Mouse (Mus musculus) forebrain, embryonic 15.5 days (tissue): ENCODE measurements around the gene Bbc3. TPM values are rescaled to one million over a fixed set of nuclear protein-coding genes. Genes with fewer than 3 reads are reported as not detected.
A peak's percentile ranks its signal among the peaks of the same experiment; 100 is the strongest.
"Not testable (repeated sequence)": the region's sequence is repeated elsewhere in the genome, so short reads cannot be mapped to it uniquely, and the experiment has no call there.

Source experiments
- ATAC-seq: fragments of 200-750 bp; cut with Nextera tagmentation; replicated peaks from 2 replicates; pipeline ENCODE4 v1.8.0; 2017; ENCODE audit warnings: mild to moderate bottlenecking, moderate TSS enrichment, moderate library complexity
- H3K27ac ChIP-seq: fragments of 300-500 bp; sonication (generic); replicated peaks from 2 replicates; pipeline ENCODE4 v1.5.1; 2015; ENCODE audit warnings: mild to moderate bottlenecking, inconsistent platforms
- H3K27me3 ChIP-seq: fragments of 300-500 bp; sonication (generic); 2 replicates; pipeline ENCODE4 v1.6.1; 2015; ENCODE audit warnings: inconsistent platforms
- H3K36me3 ChIP-seq: fragments of 300-500 bp; sonication (generic); 2 replicates; pipeline ENCODE4 v1.6.1; 2015; ENCODE audit warnings: mild to moderate bottlenecking, inconsistent platforms
- H3K4me1 ChIP-seq: fragments of 300-500 bp; sonication (generic); 2 replicates; pipeline ENCODE4 v1.6.1; 2015; ENCODE audit warnings: inconsistent platforms
- H3K4me2 ChIP-seq: fragments of 300-500 bp; sonication (generic); replicated peaks from 2 replicates; pipeline ENCODE4 v1.6.1; 2015; ENCODE audit warnings: mild to moderate bottlenecking, inconsistent platforms
- H3K4me3 ChIP-seq: fragments of 300-500 bp; sonication (generic); 2 replicates; pipeline ENCODE4 v1.5.1; 2015; ENCODE audit warnings: mild to moderate bottlenecking, inconsistent platforms
- H3K9ac ChIP-seq: fragments of 300-500 bp; sonication (generic); replicated peaks from 2 replicates; pipeline ENCODE4 v1.6.1; 2015; ENCODE audit warnings: mild to moderate bottlenecking, inconsistent platforms
- H3K9me3 ChIP-seq: fragments of 300-500 bp; sonication (generic); 2 replicates; pipeline ENCODE4 v1.6.1; 2016; ENCODE audit warnings: inconsistent platforms
- WGBS: fragments of 180-500 bp; shearing (Covaris S2); methylation state at CpG from one replicate; pipeline ENCODE4 v1.1.7; 2015; ENCODE audit warnings: mixed read lengths; 5-methylcytosine and 5-hydroxymethylcytosine counted together
- polyA plus RNA-seq: library from polyadenylated mRNA; unstranded; fragments of >200 nt; fragmentation: Nextera tagmentation; extraction: Ambion mirVana; gene quantifications from 2 replicates; pipeline ENCODE4 v1.2.1, GENCODE M21; 2015

Gene Bbc3
- 16.7 and 18.5 TPM in 2 replicates for polyA plus RNA-seq

DNA sequence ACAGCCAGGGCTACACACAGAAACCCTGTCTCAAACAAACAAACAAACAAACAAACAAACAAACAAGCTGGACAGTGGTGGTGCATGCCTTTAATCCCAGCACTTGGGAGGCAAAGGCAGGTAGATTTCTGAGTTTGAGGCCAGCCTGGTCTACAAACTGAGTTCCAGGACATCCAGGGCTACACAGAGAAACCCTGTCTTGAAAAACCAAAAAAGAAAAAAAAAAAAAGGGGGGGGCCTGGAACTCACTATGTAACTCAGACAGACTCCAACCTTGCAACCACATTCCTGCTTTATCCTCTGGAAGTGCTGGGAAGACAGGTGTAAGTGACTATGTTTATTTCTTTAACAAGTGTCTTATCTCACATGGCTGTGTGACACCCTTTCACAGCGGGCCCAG lies at the start of gene Bbc3:
Gene Bbc3, plus strand, starts transcription at position 301 of the 400 bp plus-strand sequence.
- Histone ChIP-seq H3K4me1 (peaks cover 44% of the 10 kb centered on the region), H3K27ac (0 out of 2 replicates have a peak within 1 kb of the TSS, but pooled peaks have one; percentile 57), H3K4me3 (peak within 1 kb of the TSS; percentile 50), H3K27me3 (peaks cover 11% of the 10 kb centered on the region), H3K9ac (peak within 1 kb of the TSS; percentile 46), H3K4me2 (peak within 1 kb of the TSS; percentile 82)
- not testable (repeated sequence) for H3K9me3 ChIP-seq, ATAC-seq, H3K36me3 ChIP-seq
- 88% methylated on average over 1 of the region's 1 CpGs for WGBS

DNA sequence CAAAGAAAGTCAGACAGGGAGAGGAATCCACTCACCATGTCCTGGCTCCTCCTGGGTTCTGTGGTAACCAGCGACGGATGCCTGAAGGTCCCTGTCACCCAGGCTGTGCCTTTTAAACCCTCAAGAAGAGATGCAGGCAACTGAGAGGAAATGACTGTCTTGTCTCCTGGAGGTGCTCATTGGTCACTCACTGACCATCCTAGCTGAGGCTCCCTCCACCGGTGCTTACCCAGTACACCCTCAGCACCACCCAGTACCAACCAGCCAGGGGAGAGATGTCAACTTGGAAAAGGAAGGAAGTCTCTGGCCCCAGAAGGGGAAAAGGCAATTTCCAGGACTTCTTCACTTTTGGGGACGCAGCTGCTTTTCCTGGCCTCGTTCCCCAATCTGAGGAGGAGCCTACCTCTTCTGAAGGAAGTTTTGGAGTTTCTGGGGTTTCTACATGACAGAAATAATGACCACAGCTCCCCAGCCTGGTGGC lies 49.0 kb upstream of the Bbc3 start, which contains the start of gene C5ar1:
Gene C5ar1, minus strand, starts transcription at position 431 of the 481 bp plus-strand sequence.
- Histone ChIP-seq H3K4me3 (no peak within 1 kb of the TSS), H3K27ac (no peak within 1 kb of the TSS), H3K36me3 (no peaks in the 10 kb centered on the region), H3K9ac (no peak within 1 kb of the TSS), H3K4me2 (no peak within 1 kb of the TSS), H3K4me1 (no peaks in the 10 kb centered on the region), H3K27me3 (no peaks in the 10 kb centered on the region), H3K9me3 (no peaks in the 10 kb centered on the region)
- ATAC-seq, result no peak
- WGBS, result 91% methylated on average over 5 of the region's 5 CpGs

DNA sequence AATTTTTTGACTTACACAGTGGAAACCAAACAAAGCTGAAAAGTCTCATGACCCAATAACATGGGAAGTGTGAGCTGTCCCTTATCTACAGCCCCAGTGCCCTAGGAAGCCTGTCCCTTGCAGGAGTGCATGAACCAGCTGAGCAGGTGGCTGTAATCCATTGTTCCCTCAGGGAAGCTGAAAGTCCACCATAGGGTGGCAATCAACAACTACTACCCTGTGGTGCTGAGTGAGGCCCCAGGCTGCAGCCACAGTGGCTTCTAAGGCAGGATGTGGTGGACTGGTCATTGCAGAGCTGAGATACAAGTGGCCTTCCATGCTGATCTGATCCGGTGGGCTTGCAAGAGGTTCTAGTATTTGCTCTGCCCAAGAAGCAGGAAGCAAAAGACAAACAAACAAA lies 47.1 kb upstream of the Bbc3 start:
- Histone ChIP-seq H3K4me1 (no peaks in the 10 kb centered on the region), H3K4me2 (no peak overlapping the region), H3K27ac (no peak overlapping the region), H3K36me3 (no peaks in the 10 kb centered on the region), H3K4me3 (no peak overlapping the region), H3K9ac (no peak overlapping the region), H3K27me3 (no peaks in the 10 kb centered on the region), H3K9me3 (0 out of 2 replicates have a peak, but pooled peaks cover 4% of the 10 kb centered on the region)
- ATAC-seq, result no peak
- 82% methylated on average over 1 of the region's 1 CpGs for WGBS

GRCm38 (mm10) chr7:16263015-16263787 lies 45.0 kb upstream of the Bbc3 start:
- H3K4me2 ChIP-seq, result no peak overlapping the region
- ATAC-seq, result 0 out of 2 replicates have a peak, but pooled peaks have one; percentile 16
- H3K4me3 ChIP-seq, result no peak overlapping the region
- H3K4me1 ChIP-seq, result no peaks in the 10 kb centered on the region
- no peaks in the 10 kb centered on the region for H3K27me3 ChIP-seq
- no peak overlapping the region for H3K9ac ChIP-seq
- 0 out of 2 replicates have a peak, but pooled peaks cover 4% of the 10 kb centered on the region for H3K9me3 ChIP-seq
- H3K36me3 ChIP-seq, result no peaks in the 10 kb centered on the region
- 31% methylated on average over 8 of the region's 8 CpGs for WGBS
- H3K27ac ChIP-seq, result no peak overlapping the region

DNA sequence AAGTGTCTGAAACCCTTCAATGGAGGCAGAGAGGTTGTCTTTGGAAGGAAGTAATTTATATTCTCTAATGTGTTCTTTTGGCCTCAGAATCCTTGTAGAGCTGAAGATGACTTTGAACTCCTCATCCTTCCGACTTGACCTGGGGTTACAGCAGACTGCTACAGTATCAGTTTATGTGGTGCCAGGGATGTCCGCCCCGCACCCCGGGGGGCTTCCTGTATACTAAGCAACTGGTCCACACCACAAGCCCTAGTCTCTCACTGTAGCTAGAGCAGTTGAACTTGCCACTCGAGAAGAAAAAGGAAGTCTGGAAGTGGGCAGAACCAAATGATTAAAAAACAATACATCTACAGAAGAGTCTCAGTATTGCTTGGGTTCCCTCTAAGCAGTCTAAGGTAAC lies 44.4 kb upstream of the Bbc3 start:
- 82% methylated on average over 5 of the region's 5 CpGs for WGBS
- Histone ChIP-seq H3K4me2 (no peak overlapping the region), H3K27ac (no peak overlapping the region), H3K9ac (no peak overlapping the region), H3K9me3 (0 out of 2 replicates have a peak, but pooled peaks cover 4% of the 10 kb centered on the region), H3K4me3 (no peak overlapping the region), H3K27me3 (no peaks in the 10 kb centered on the region), H3K4me1 (no peaks in the 10 kb centered on the region), H3K36me3 (no peaks in the 10 kb centered on the region)
- no peak for ATAC-seq

GRCm38 (mm10) chr7:16265856-16266255 lies 42.3 kb upstream of the Bbc3 start:
- Histone ChIP-seq H3K9ac (no peak overlapping the region), H3K27me3 (no peaks in the 10 kb centered on the region), H3K36me3 (no peaks in the 10 kb centered on the region), H3K27ac (no peak overlapping the region), H3K4me1 (no peaks in the 10 kb centered on the region), H3K4me3 (no peak overlapping the region), H3K4me2 (no peak overlapping the region), H3K9me3 (0 out of 2 replicates have a peak, but pooled peaks cover 4% of the 10 kb centered on the region)
- ATAC-seq, result no peak
- WGBS, result 93% methylated on average over 11 of the region's 11 CpGs

GRCm38 (mm10) chr7:16266593-16266992 lies 41.6 kb upstream of the Bbc3 start:
- not testable (repeated sequence) for H3K27ac ChIP-seq, H3K9me3 ChIP-seq, H3K36me3 ChIP-seq, H3K4me2 ChIP-seq, H3K4me3 ChIP-seq, H3K9ac ChIP-seq, H3K27me3 ChIP-seq, H3K4me1 ChIP-seq, ATAC-seq
- WGBS, result 89% methylated on average over 7 of the region's 7 CpGs

DNA sequence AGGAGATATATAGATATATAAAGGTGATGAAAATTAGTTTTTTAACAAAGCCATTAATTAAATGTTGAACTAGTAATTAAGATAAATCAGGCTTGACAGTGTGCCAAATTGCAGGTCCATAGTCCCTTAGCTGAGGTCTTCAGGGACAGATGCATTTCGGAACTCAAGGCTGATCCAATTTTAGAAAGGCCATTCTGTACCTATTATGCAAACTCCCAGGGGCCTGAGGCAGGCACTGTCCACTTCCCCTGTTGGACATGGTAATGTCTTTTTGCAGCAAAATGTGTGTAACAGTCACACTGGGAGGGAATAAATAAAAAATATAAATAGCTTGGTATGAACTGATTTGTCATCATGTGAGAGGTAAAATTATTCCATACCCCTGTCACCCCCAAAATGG lies 37.1 kb upstream of the Bbc3 start:
- Histone ChIP-seq H3K4me1 (peaks cover 24% of the 10 kb centered on the region), H3K36me3 (peaks cover 10% of the 10 kb centered on the region; the same call in 1 of the 2 replicates), H3K27me3 (no peaks in the 10 kb centered on the region), H3K9ac (no peak overlapping the region), H3K9me3 (no peaks in the 10 kb centered on the region), H3K27ac (no peak overlapping the region), H3K4me2 (no peak overlapping the region), H3K4me3 (no peak overlapping the region)
- no peak for ATAC-seq
- 57% methylated on average over 1 of the region's 1 CpGs for WGBS

- no peaks in the 10 kb centered on the region for H3K27me3 ChIP-seq
- no peaks in the 10 kb centered on the region for H3K9me3 ChIP-seq
- H3K4me1 ChIP-seq, result peaks cover 24% of the 10 kb centered on the region
- peak; percentile 77 for ATAC-seq
- H3K4me3 ChIP-seq, result peak overlapping the region; percentile 67
- WGBS, result under 1% methylated on average over 42 of the region's 46 CpGs
- H3K4me2 ChIP-seq, result peak overlapping the region; percentile 75
- H3K27ac ChIP-seq, result peak overlapping the region; percentile 91
- peaks cover 24% of the 10 kb centered on the region; the same call in 1 of the 2 replicates for H3K36me3 ChIP-seq
- peak overlapping the region; percentile 68 for H3K9ac ChIP-seq
These were observed 35.5 kb upstream of the Bbc3 start for GRCm38 (mm10) chr7:16272681-16273080.

DNA sequence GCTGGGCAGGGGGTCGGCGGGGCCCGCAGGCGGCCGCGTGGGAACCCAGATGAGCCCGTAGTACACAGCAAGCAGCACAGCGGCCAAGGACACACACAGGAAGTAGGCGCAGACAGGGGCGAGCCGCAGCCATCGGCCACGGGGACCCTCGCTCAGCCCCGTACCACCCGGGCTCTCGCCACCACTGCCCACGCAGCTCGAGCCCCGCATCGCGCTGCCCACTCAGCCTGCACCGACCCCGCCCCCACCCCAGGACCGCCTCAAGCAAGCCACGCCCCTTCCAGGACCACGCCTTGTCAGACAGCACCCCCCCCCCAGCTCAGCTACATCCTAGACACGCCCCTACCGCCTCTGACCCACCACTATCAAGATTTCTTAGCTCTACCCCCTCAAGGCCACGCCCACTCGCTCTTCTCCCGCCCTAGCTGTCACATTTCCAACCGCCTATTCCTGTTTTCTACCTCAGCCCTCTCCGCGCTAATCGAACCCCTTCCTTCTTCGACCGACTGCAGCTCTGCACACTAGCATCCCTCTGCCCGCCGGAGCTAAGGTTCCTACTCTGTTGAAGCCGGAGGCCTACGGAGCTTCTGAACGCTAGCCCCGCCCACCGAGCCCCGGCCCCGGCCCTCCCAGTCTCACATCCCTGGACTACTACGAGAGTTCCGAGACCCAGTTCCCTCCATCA lies 35.0 kb upstream of the Bbc3 start, which contains the start of gene Inafm1:
Gene Inafm1, minus strand, starts transcription at position 537 of the 685 bp plus-strand sequence.
- WGBS, result under 1% methylated on average over 49 of the region's 49 CpGs
- Histone ChIP-seq H3K36me3 (peaks cover 30% of the 10 kb centered on the region; the same call in 1 of the 2 replicates), H3K4me2 (peak within 1 kb of the TSS; percentile 75), H3K4me1 (peaks cover 24% of the 10 kb centered on the region), H3K27ac (peak within 1 kb of the TSS; percentile 91), H3K9ac (peak within 1 kb of the TSS; percentile 68), H3K4me3 (peak within 1 kb of the TSS; percentile 67), H3K27me3 (no peaks in the 10 kb centered on the region), H3K9me3 (no peaks in the 10 kb centered on the region)
- ATAC-seq, result peak; percentile 81

GRCm38 (mm10) chr7:16273766-16274140 lies 34.4 kb upstream of the Bbc3 start:
- H3K4me3 ChIP-seq, result peak overlapping the region; percentile 67
- peak overlapping the region; percentile 91 for H3K27ac ChIP-seq
- peak overlapping the region; percentile 53 for H3K9ac ChIP-seq
- peaks cover 24% of the 10 kb centered on the region for H3K4me1 ChIP-seq
- peaks cover 35% of the 10 kb centered on the region for H3K36me3 ChIP-seq
- peak overlapping the region; percentile 75 for H3K4me2 ChIP-seq
- ATAC-seq, result peak; percentile 74
- WGBS, result under 1% methylated on average over 18 of the region's 18 CpGs
- H3K9me3 ChIP-seq, result no peaks in the 10 kb centered on the region
- H3K27me3 ChIP-seq, result no peaks in the 10 kb centered on the region
